Mouse (Mus musculus): Measurements from ENCODE around the gene Pramel3.
"Not testable (repeated sequence)": the region's sequence is repeated elsewhere in the genome, so short reads cannot be mapped to it uniquely, and the experiment has no call there.

Pramel3 gene

DNA sequence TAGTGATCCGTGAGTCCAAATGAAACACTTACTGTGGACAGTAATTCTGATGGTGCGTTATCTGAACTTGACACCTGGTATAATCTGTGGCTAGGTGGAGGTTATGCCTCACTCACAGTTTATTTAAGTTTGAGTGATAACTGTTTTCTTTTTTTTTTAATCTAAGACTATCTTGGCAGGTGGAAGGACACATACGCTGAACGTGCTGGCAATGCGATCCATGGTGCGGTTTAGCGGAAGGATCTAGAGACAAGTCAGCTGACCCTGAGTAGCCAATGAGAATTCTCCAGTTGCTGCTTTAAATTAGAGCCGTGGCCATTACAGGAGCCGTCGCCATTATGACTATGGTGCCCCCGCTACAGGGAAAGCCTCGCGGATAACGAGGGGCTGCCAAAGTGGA, at the start of gene Pramel3:
TSS of gene Pramel3 (plus strand) at position 301 of the 400 bp plus-strand sequence.
- not testable (repeated sequence) for ATAC-seq (ENCODE audit: low TSS enrichment)

DNA sequence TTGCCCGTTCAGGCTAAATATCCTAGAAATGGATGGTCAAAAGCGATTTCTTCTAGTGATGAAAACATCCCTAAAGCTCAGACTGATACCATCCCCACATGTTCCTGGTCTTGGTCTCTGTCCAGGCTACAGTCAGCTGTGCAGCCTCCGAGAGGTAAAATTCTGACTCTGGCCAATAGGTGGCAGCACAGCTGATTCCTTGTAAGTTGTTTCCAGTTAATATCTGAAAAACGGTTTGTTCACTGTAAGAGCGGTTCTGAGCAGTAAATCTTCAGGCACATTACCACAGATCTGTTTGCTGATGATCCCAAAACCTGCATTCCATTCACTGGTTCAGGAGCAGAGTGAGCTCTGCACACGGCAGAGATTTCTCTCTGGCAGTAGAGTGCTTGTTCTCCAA, 58.6 kb downstream of the Pramel3 start:
- ATAC-seq (ENCODE audit: low TSS enrichment), result not testable (repeated sequence)

DNA sequence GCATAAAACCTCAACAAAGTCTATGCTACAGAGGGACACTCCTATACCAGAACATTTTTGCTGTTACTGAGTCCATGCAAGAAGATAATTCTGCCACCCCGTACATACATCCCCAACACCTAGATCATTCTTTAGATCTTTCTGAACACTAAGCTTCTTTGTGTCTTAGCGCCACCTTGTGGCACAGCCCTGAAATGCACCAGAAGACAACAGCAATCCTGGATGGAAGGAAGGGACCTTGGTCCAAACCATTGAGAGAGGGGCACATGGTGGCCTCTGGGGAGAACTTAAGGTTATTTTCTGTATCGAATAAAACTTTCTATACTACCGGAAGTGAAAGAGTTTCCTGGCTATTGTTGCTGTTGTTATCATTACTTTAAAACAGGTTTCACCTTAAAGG, 59.8 kb downstream of the Pramel3 start:
- ATAC-seq (ENCODE audit: low TSS enrichment), result not testable (repeated sequence)
